Mouse (Mus musculus): ENCODE results near the gene Vars2. TPM values are rescaled to one million over a fixed set of nuclear protein-coding genes. Genes with fewer than 3 reads are reported as not detected.

Vars2 gene
- 6.1 and 6.5 TPM in 2 replicates for polyA plus RNA-seq (2015; fragmentation: Nextera tagmentation; extraction: Ambion mirVana)

- Histone ChIP-seq H3K4me2 (peak within 1 kb of the TSS; percentile 97), H3K36me3 (replicated peaks) (peaks cover 10% of the 10 kb centered on the region; the same call in 1 of the 2 replicates), H3K27me3 (no peaks in the 10 kb centered on the region), H3K27ac (replicated peaks) (peak within 1 kb of the TSS; percentile 69), H3K9me3 (replicated peaks) (no peaks in the 10 kb centered on the region), H3K4me3 (replicated peaks) (peak within 1 kb of the TSS; percentile 86), H3K9ac (peak within 1 kb of the TSS; percentile 84), H3K4me1 (replicated peaks) (peaks cover 20% of the 10 kb centered on the region)
- ATAC-seq (ENCODE audit: insufficient read depth) = peak; percentile 86
- WGBS (ENCODE audit: insufficient replicate concordance) = under 1% methylated on average over 61 of the region's 61 CpGs
These were observed at the start of gene Vars2 for GRCm38 (mm10) chr17:35667334-35668065. Vars2 (minus strand) TSS chr17:35667592.

GRCm38 (mm10) chr17:35717080-35717479 is 49.7 kb upstream of the Vars2 start:
- no peaks in the 10 kb centered on the region for H3K4me1 ChIP-seq (replicated peaks)
- no peak overlapping the region for H3K4me3 ChIP-seq (replicated peaks)
- no peak overlapping the region for H3K4me2 ChIP-seq
- no peak for ATAC-seq (ENCODE audit: insufficient read depth)
- WGBS (ENCODE audit: insufficient replicate concordance) = 55% methylated on average over 6 of the region's 6 CpGs
- no peak overlapping the region for H3K27ac ChIP-seq (replicated peaks)
- no peaks in the 10 kb centered on the region for H3K36me3 ChIP-seq (replicated peaks)
- H3K9me3 ChIP-seq (replicated peaks) = no peaks in the 10 kb centered on the region
- no peak overlapping the region for H3K9ac ChIP-seq
- peaks cover 19% of the 10 kb centered on the region for H3K27me3 ChIP-seq

GRCm38 (mm10) chr17:35716114-35716513 is 48.7 kb upstream of the Vars2 start:
- H3K9ac ChIP-seq = no peak overlapping the region
- H3K36me3 ChIP-seq (replicated peaks) = no peaks in the 10 kb centered on the region
- H3K9me3 ChIP-seq (replicated peaks) = no peaks in the 10 kb centered on the region
- peak; percentile 25; the same call in 1 of the 2 replicates for ATAC-seq (ENCODE audit: insufficient read depth)
- H3K4me1 ChIP-seq (replicated peaks) = no peaks in the 10 kb centered on the region
- peaks cover 10% of the 10 kb centered on the region for H3K27me3 ChIP-seq
- WGBS (ENCODE audit: insufficient replicate concordance) = 40% methylated on average over 3 of the region's 3 CpGs
- no peak overlapping the region for H3K27ac ChIP-seq (replicated peaks)
- H3K4me3 ChIP-seq (replicated peaks) = no peak overlapping the region
- H3K4me2 ChIP-seq = no peak overlapping the region

- 33% methylated on average over 8 of the region's 8 CpGs for WGBS (ENCODE audit: insufficient replicate concordance)
These were observed 43.4 kb upstream of the Vars2 start for GRCm38 (mm10) chr17:35710705-35711347.

GRCm38 (mm10) chr17:35708611-35709010 is 41.2 kb upstream of the Vars2 start:
- H3K36me3 ChIP-seq (replicated peaks) = no peaks in the 10 kb centered on the region
- H3K27me3 ChIP-seq = peaks cover 28% of the 10 kb centered on the region
- no peak overlapping the region for H3K4me3 ChIP-seq (replicated peaks)
- no peak overlapping the region for H3K9ac ChIP-seq
- WGBS (ENCODE audit: insufficient replicate concordance) = 46% methylated on average over 2 of the region's 2 CpGs
- peak overlapping the region; percentile 4; the same call in 1 of the 2 replicates for H3K27ac ChIP-seq (replicated peaks)
- H3K9me3 ChIP-seq (replicated peaks) = no peaks in the 10 kb centered on the region
- ATAC-seq (ENCODE audit: insufficient read depth) = no peak
- H3K4me2 ChIP-seq = no peak overlapping the region
- peaks cover 6% of the 10 kb centered on the region; the same call in 1 of the 2 replicates for H3K4me1 ChIP-seq (replicated peaks)

More at GRCm38 (mm10) chr17:35710705-35711347, 43.4 kb upstream of the Vars2 start:
- Histone ChIP-seq H3K4me3 (replicated peaks) (no peak overlapping the region), H3K36me3 (replicated peaks) (no peaks in the 10 kb centered on the region), H3K27me3 (peaks cover 6% of the 10 kb centered on the region; the same call in 1 of the 2 replicates), H3K9me3 (replicated peaks) (no peaks in the 10 kb centered on the region), H3K27ac (replicated peaks) (no peak overlapping the region), H3K4me2 (no peak overlapping the region), H3K9ac (no peak overlapping the region), H3K4me1 (replicated peaks) (0 out of 2 replicates have a peak, but pooled peaks cover 6% of the 10 kb centered on the region)
- ATAC-seq (ENCODE audit: insufficient read depth) = no peak

GRCm38 (mm10) chr17:35707929-35708328 is 40.5 kb upstream of the Vars2 start:
- H3K9ac ChIP-seq = no peak overlapping the region
- no peak overlapping the region for H3K4me2 ChIP-seq
- peaks cover 33% of the 10 kb centered on the region for H3K27me3 ChIP-seq
- H3K36me3 ChIP-seq (replicated peaks) = no peaks in the 10 kb centered on the region
- no peak overlapping the region for H3K27ac ChIP-seq (replicated peaks)
- H3K4me3 ChIP-seq (replicated peaks) = no peak overlapping the region
- H3K4me1 ChIP-seq (replicated peaks) = peaks cover 6% of the 10 kb centered on the region; the same call in 1 of the 2 replicates
- no peaks in the 10 kb centered on the region for H3K9me3 ChIP-seq (replicated peaks)
- WGBS (ENCODE audit: insufficient replicate concordance) = 47% methylated on average over 7 of the region's 7 CpGs
- ATAC-seq (ENCODE audit: insufficient read depth) = no peak

GRCm38 (mm10) chr17:35705836-35706235 is 38.4 kb upstream of the Vars2 start:
- peaks cover 54% of the 10 kb centered on the region for H3K27me3 ChIP-seq
- 12% methylated on average over 4 of the region's 4 CpGs for WGBS (ENCODE audit: insufficient replicate concordance)
- no peaks in the 10 kb centered on the region for H3K9me3 ChIP-seq (replicated peaks)

GRCm38 (mm10) chr17:35704621-35705464 is 37.5 kb upstream of the Vars2 start, which contains the start of gene Ddr1:
Ddr1 (minus strand) TSS chr17:35704621.
- Histone ChIP-seq H3K27me3 (peaks cover 64% of the 10 kb centered on the region), H3K9ac (no peak within 1 kb of the TSS), H3K36me3 (replicated peaks) (no peaks in the 10 kb centered on the region), H3K9me3 (replicated peaks) (no peaks in the 10 kb centered on the region), H3K27ac (replicated peaks) (no peak within 1 kb of the TSS), H3K4me1 (replicated peaks) (peaks cover 9% of the 10 kb centered on the region), H3K4me2 (peak within 1 kb of the TSS; percentile 34), H3K4me3 (replicated peaks) (no peak within 1 kb of the TSS)
- WGBS (ENCODE audit: insufficient replicate concordance) = 8% methylated on average over 19 of the region's 19 CpGs
- no peak for ATAC-seq (ENCODE audit: insufficient read depth)

More at GRCm38 (mm10) chr17:35705836-35706235, 38.4 kb upstream of the Vars2 start:
- peaks cover 6% of the 10 kb centered on the region for H3K4me1 ChIP-seq (replicated peaks)
- no peak overlapping the region for H3K27ac ChIP-seq (replicated peaks)
- H3K9ac ChIP-seq = no peak overlapping the region; the same call in 1 of the 2 replicates
- ATAC-seq (ENCODE audit: insufficient read depth) = no peak
- no peak overlapping the region for H3K4me3 ChIP-seq (replicated peaks)
- no peak overlapping the region for H3K4me2 ChIP-seq
- H3K36me3 ChIP-seq (replicated peaks) = no peaks in the 10 kb centered on the region

- Histone ChIP-seq H3K4me3 (replicated peaks) (no peak overlapping the region), H3K36me3 (replicated peaks) (no peaks in the 10 kb centered on the region), H3K4me1 (replicated peaks) (peaks cover 10% of the 10 kb centered on the region), H3K27ac (replicated peaks) (no peak overlapping the region), H3K4me2 (no peak overlapping the region), H3K27me3 (peaks cover 74% of the 10 kb centered on the region), H3K9me3 (replicated peaks) (no peaks in the 10 kb centered on the region), H3K9ac (no peak overlapping the region)
- 7% methylated on average over 14 of the region's 14 CpGs for WGBS (ENCODE audit: insufficient replicate concordance)
- ATAC-seq (ENCODE audit: insufficient read depth) = no peak
These were observed 36.4 kb upstream of the Vars2 start for GRCm38 (mm10) chr17:35703751-35704271.

GRCm38 (mm10) chr17:35703065-35703464 is 35.7 kb upstream of the Vars2 start:
- ATAC-seq (ENCODE audit: insufficient read depth) = no peak
- no peak overlapping the region for H3K9ac ChIP-seq

More at GRCm38 (mm10) chr17:35703065-35703464, 35.7 kb upstream of the Vars2 start:
- Histone ChIP-seq H3K9me3 (replicated peaks) (no peaks in the 10 kb centered on the region), H3K27ac (replicated peaks) (no peak overlapping the region), H3K4me2 (no peak overlapping the region), H3K4me3 (replicated peaks) (no peak overlapping the region), H3K4me1 (replicated peaks) (peaks cover 10% of the 10 kb centered on the region), H3K36me3 (replicated peaks) (no peaks in the 10 kb centered on the region), H3K27me3 (peaks cover 81% of the 10 kb centered on the region)
- 16% methylated on average over 2 of the region's 2 CpGs for WGBS (ENCODE audit: insufficient replicate concordance)

All from liver, embryonic 15.5 days (tissue).